Mouse (Mus musculus) hindbrain, embryonic 10.5 days (tissue): ENCODE data around the gene Plpp7. TPM values are rescaled to one million over a fixed set of nuclear protein-coding genes. Genes with fewer than 3 reads are reported as not detected.

Experiments used
- DNase-seq: peaks from one replicate; pipeline ENCODE4 v3.0.0-alpha.2; 2017; ENCODE audit warnings: low spot score
- H3K27ac ChIP-seq: fragments of 300-500 bp; sonication (generic); 2 replicates; pipeline ENCODE4 v1.5.1; 2016; ENCODE audit warnings: mild to moderate bottlenecking, moderate library complexity
- H3K27me3 ChIP-seq: fragments of 300-500 bp; sonication (generic); 2 replicates; pipeline ENCODE4 v1.6.1; 2016; ENCODE audit warnings: mild to moderate bottlenecking; ENCODE audit not compliant: poor library complexity, insufficient read depth, severe bottlenecking
- H3K36me3 ChIP-seq: fragments of 300-500 bp; sonication (generic); 2 replicates; pipeline ENCODE4 v1.6.1; 2016; ENCODE audit warnings: mild to moderate bottlenecking, moderate library complexity
- H3K4me1 ChIP-seq: fragments of 300-500 bp; sonication (generic); replicated peaks from 2 replicates; pipeline ENCODE4 v1.6.1; 2016; ENCODE audit warnings: mild to moderate bottlenecking
- H3K4me3 ChIP-seq: fragments of 300-500 bp; sonication (generic); 2 replicates; pipeline ENCODE4 v1.5.1; 2016; ENCODE audit warnings: mild to moderate bottlenecking, moderate library complexity
- H3K9me3 ChIP-seq: fragments of 300-500 bp; sonication (generic); 2 replicates; pipeline ENCODE4 v1.6.1; 2016; ENCODE audit warnings: mild to moderate bottlenecking, moderate library complexity
- WGBS: fragments of 180-500 bp; shearing (Covaris S2); methylation state at CpG from one replicate; pipeline ENCODE4 v1.1.7; 2016; 5-methylcytosine and 5-hydroxymethylcytosine counted together
- polyA plus RNA-seq: library from polyadenylated mRNA; unstranded; fragments of >200 nt; fragmentation: Nextera tagmentation; extraction: Ambion mirVana; gene quantifications from 2 replicates; pipeline ENCODE4 v1.2.1, GENCODE M21; 2016

The Plpp7 gene
- polyA plus RNA-seq, 1 experiment from 2014 or later = 7.9 TPM

DNA sequence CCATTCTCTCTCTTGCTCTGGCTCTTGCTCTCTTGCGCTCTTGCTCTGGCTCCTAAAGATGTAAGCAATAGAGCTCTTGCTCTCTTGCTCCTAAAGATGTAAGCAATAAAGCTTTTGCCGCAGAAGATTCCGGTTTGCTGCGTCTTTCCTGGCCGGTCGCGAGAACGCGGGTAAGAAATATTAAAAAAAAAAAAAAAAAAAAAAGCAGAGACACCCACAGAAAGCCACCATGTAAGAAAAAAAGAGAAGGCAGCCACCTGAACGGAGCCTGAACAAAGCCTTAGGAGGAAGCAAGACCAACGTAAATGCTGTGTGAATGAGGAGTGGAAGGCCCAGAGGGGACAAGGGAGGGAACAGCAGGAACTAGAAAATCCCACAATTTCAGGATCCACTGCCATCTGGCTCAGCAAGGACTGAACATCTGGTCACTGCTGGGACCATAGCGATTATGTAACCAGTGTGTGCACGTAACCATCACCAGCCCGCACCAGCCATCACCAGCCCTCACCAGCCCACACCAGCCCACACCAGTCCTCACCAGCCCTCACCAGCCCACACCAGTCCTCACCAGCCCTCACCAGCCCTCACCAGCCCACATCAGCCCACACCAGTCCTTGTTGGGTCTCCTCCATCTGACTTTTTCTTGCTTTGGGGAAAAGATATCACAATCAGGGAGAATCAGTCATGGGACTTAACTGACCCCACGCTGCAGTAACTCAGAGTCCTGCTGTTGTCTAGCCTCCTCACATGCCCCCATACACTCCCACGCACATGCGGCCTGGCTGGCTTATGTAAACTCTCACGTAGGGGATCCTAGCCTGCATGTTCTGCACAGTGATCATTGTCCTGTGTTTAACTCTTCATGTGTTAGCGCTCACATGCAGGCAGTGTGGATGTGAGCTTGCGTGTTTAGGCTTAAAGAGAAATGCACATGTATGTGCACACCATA is 24.7 kb downstream of the Plpp7 start:
- Histone ChIP-seq H3K27ac (peak overlapping the region; percentile 40; the same call in 1 of the 2 replicates), H3K9me3 (0 out of 2 replicates have a peak, but pooled peaks cover 6% of the 10 kb centered on the region), H3K27me3 (no peaks in the 10 kb centered on the region), H3K4me3 (no peak overlapping the region), H3K4me1 (peaks cover 11% of the 10 kb centered on the region), H3K36me3 (no peaks in the 10 kb centered on the region)
- no peak for DNase-seq
- WGBS = 93% methylated on average over 20 of the region's 20 CpGs

DNA sequence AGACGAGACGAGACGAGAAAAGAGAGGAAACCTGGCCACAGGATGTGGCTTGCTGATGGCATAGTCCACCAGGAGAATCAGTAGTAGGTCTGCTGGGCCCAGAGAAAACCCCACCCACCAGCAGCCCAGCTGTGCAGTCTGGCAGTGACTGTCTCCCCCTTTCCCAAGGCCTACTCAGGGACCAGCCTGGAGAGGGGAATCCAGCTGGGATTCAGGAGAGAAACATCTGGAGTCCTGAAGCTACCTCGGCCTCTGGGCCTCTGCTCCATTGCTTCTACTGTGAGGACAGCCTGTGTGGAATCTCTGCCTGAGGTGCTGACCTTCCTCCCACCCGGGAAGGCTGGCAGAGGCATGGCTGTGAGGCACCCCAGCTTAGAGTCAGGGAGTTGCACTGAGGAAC is 25.8 kb downstream of the Plpp7 start:
- 64% methylated on average over 5 of the region's 5 CpGs for WGBS
- DNase-seq = no peak
- H3K9me3 ChIP-seq = 0 out of 2 replicates have a peak, but pooled peaks cover 6% of the 10 kb centered on the region
- H3K27me3 ChIP-seq = no peaks in the 10 kb centered on the region
- peaks cover 11% of the 10 kb centered on the region for H3K4me1 ChIP-seq
- peak overlapping the region; percentile 64 for H3K27ac ChIP-seq
- no peaks in the 10 kb centered on the region for H3K36me3 ChIP-seq
- no peak overlapping the region for H3K4me3 ChIP-seq

- WGBS = 63% methylated on average over 2 of the region's 2 CpGs
Measured at GRCm38 (mm10) chr2:32121785-32122184, 26.5 kb downstream of the Plpp7 start.

GRCm38 (mm10) chr2:32127653-32128535 is 32.6 kb downstream of the Plpp7 start:
- Histone ChIP-seq H3K27me3 (peaks cover 4% of the 10 kb centered on the region; the same call in 1 of the 2 replicates), H3K4me3 (no peak overlapping the region), H3K4me1 (peaks cover 35% of the 10 kb centered on the region), H3K27ac (peak overlapping the region; percentile 62; the same call in 1 of the 2 replicates), H3K36me3 (no peaks in the 10 kb centered on the region), H3K9me3 (no peaks in the 10 kb centered on the region)
- no peak for DNase-seq
- 32% methylated on average over 16 of the region's 16 CpGs for WGBS

More at GRCm38 (mm10) chr2:32121785-32122184, 26.5 kb downstream of the Plpp7 start:
- Histone ChIP-seq H3K9me3 (0 out of 2 replicates have a peak, but pooled peaks cover under 1% of the 10 kb centered on the region), H3K36me3 (no peaks in the 10 kb centered on the region), H3K27ac (no peak overlapping the region), H3K4me1 (peaks cover 11% of the 10 kb centered on the region), H3K27me3 (no peaks in the 10 kb centered on the region), H3K4me3 (no peak overlapping the region)
- DNase-seq = no peak

DNA sequence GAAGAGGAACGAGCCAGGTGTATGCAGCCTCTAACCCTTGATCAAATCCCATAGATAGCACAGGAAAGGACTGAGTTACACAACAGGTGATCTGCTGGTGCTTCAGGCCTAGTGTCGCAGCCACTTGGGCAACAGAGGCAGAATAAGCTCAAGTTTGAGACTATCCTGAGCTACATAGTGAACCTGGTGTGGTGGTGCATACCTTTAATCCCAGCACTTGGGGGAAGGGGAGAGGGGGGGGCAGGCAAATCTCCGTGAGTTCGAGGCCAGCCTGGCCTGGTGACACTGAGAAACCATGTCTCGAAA is 33.2 kb downstream of the Plpp7 start:
- no peaks in the 10 kb centered on the region for H3K9me3 ChIP-seq
- H3K27ac ChIP-seq = peak overlapping the region; percentile 31; the same call in 1 of the 2 replicates
- 85% methylated on average over 5 of the region's 5 CpGs for WGBS
- H3K36me3 ChIP-seq = no peaks in the 10 kb centered on the region
- peaks cover 4% of the 10 kb centered on the region; the same call in 1 of the 2 replicates for H3K27me3 ChIP-seq
- H3K4me1 ChIP-seq = peaks cover 36% of the 10 kb centered on the region
- H3K4me3 ChIP-seq = no peak overlapping the region
- no peak for DNase-seq

DNA sequence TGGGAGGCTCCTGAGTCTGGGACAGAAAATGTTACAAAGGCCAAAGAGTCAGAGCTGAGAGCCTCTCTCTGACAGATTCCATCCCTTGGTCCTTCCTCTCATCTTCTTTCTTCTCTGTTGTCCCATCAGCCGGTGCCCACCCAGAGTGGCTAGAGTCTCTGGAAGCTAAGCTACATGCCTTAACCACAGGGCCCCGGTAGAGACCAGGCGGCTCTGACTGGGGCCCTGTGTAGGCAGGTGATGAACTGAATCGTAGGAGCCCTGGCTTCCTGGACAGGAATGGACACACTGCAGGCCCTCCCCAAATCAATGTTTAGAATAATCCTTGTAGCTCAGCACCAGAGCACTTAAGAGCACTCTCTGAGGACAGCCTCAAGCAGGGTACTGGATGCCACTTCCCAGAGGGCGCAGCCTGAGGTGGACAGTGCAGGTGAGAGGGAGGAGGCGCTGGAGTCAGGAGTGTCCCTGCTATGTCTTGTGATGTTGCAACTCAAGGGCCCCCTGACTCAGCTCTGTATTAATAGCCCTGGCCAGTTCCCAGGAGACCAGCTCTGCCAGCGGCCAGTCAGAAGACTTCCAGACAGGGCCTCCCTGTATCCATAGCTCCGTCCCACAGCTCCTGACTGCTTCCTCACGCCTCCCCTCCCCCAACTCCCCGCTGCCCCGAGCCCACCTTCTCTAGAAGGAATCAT is 34.2 kb downstream of the Plpp7 start:
- peaks cover 36% of the 10 kb centered on the region for H3K4me1 ChIP-seq
- peaks cover 4% of the 10 kb centered on the region; the same call in 1 of the 2 replicates for H3K27me3 ChIP-seq
- peak overlapping the region; percentile 70 for H3K27ac ChIP-seq
- no peaks in the 10 kb centered on the region for H3K36me3 ChIP-seq
- no peaks in the 10 kb centered on the region for H3K9me3 ChIP-seq
- DNase-seq = no peak
- WGBS = 65% methylated on average over 11 of the region's 11 CpGs
- no peak overlapping the region for H3K4me3 ChIP-seq

GRCm38 (mm10) chr2:32130435-32130834 is 35.1 kb downstream of the Plpp7 start:
- Histone ChIP-seq H3K27ac (no peak overlapping the region; the same call in 1 of the 2 replicates), H3K9me3 (no peaks in the 10 kb centered on the region), H3K36me3 (no peaks in the 10 kb centered on the region), H3K4me1 (peaks cover 36% of the 10 kb centered on the region), H3K4me3 (no peak overlapping the region), H3K27me3 (peaks cover 4% of the 10 kb centered on the region; the same call in 1 of the 2 replicates)
- WGBS = 36% methylated on average over 6 of the region's 6 CpGs
- DNase-seq = peak; percentile 50

- DNase-seq = no peak
- H3K4me1 ChIP-seq = peaks cover 36% of the 10 kb centered on the region
- 86% methylated on average over 9 of the region's 9 CpGs for WGBS
- H3K27me3 ChIP-seq = peaks cover 4% of the 10 kb centered on the region; the same call in 1 of the 2 replicates
- H3K36me3 ChIP-seq = no peaks in the 10 kb centered on the region
- no peaks in the 10 kb centered on the region for H3K9me3 ChIP-seq
- H3K4me3 ChIP-seq = no peak overlapping the region
- H3K27ac ChIP-seq = peak overlapping the region; percentile 67
Measured at GRCm38 (mm10) chr2:32131205-32131834, 36.0 kb downstream of the Plpp7 start.

- Histone ChIP-seq H3K27me3 (peaks cover 4% of the 10 kb centered on the region; the same call in 1 of the 2 replicates), H3K4me1 (peaks cover 38% of the 10 kb centered on the region), H3K4me3 (no peak overlapping the region), H3K36me3 (no peaks in the 10 kb centered on the region), H3K27ac (no peak overlapping the region), H3K9me3 (no peaks in the 10 kb centered on the region)
- no peak for DNase-seq
- WGBS = 74% methylated on average over 6 of the region's 6 CpGs
Measured at GRCm38 (mm10) chr2:32131866-32132566, 36.7 kb downstream of the Plpp7 start.

DNA sequence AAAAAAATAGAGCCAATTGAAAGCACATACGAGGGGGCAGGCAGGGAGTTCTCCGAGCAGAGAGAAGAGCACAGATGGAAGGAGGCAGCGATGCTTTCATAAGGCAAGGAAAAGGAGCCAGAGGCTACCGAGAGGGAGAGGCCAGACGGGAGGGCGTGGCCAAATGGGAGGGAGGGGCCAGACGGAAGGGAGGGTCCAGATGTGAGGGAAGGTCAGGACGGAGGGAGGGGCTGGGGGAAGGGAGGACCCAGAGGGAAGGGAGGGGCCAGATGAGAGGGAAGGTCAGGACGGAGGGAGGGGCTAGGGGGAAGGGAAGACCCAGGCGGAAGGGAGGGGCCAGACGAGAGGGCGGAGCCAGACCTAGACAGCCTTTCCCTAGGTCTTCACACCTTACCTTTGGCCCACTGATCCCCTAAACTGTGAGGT is 37.3 kb downstream of the Plpp7 start:
- 3% methylated on average over 12 of the region's 12 CpGs for WGBS
- peak overlapping the region; percentile 29 for H3K4me3 ChIP-seq
- peak; percentile 81 for DNase-seq

GRCm38 (mm10) chr2:32134039-32134438 is 38.7 kb downstream of the Plpp7 start:
- Histone ChIP-seq H3K4me3 (no peak overlapping the region), H3K4me1 (peaks cover 36% of the 10 kb centered on the region), H3K27me3 (no peaks in the 10 kb centered on the region; the same call in 1 of the 2 replicates), H3K27ac (no peak overlapping the region), H3K9me3 (no peaks in the 10 kb centered on the region), H3K36me3 (no peaks in the 10 kb centered on the region)
- 3% methylated on average over 2 of the region's 2 CpGs for WGBS
- peak; percentile 85 for DNase-seq

More for the DNA sequence above, 37.3 kb downstream of the Plpp7 start:
- peaks cover 4% of the 10 kb centered on the region; the same call in 1 of the 2 replicates for H3K27me3 ChIP-seq
- H3K9me3 ChIP-seq = no peaks in the 10 kb centered on the region
- 0 out of 2 replicates have a peak overlapping the region, but pooled peaks have one; percentile 2 for H3K27ac ChIP-seq
- no peaks in the 10 kb centered on the region for H3K36me3 ChIP-seq
- H3K4me1 ChIP-seq = peaks cover 43% of the 10 kb centered on the region
